Comparison of ENCODE assay signal across 9 mouse cellular contexts in the genomic region with DNA sequence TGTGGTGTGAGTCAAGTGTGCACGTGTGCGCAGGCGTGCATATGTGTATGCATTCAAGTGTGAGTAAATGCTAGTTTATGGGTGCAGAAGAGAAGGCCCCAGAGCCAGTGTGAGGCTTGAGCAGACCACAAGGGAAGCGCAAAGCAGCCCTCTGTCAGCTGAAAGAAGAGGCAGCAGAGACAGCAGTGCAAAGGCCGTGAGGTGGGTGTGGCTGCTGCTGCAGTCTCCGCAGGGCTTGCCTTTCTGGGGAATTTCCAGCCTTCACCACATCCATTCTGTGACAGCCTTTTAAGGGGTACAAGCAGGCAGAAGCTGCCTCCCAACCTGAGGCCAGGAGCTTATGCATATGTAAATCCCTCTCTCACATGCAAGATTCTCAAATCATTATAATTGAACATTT.
DNase-seq lines count a peak whose midpoint lies in the region; ATAC-seq and TF ChIP-seq lines count a peak whose summit lies in the region.
"Had no signal": no experiment of that assay in that cellular context is flagged by ENCODE, and none has a peak within 500 bp of the region (broad histone marks: within the 10 kb centered on the region; RNA-seq: fewer than 3 reads in every experiment).

No protein-coding gene starts in this region.

- DNase-seq in layer of hippocampus, adult 2 months (ENCODE audit: low spot score in 2 of 2): no peak
- DNase-seq in layer of hippocampus, adult 9-10 months (ENCODE audit: low spot score): no peak
- DNase-seq in R1 (ENCODE audit: low read depth, low spot score) (peak; percentile 10), adipocyte (ENCODE audit: low spot score) (no peak)
- DNase-seq in forebrain, postnatal 0 days: no peak
- DNase-seq in yolk sac, embryonic 10.5 days (ENCODE audit: low spot score): no peak
- DNase-seq: cerebellum, adult 9-11 months; lung, embryonic 14.5 days had no signal

- no peaks in the 10 kb centered on the region for H3K36me3 ChIP-seq in forebrain, postnatal 0 days (ENCODE audit: insufficient read depth)
- H3K36me3 ChIP-seq in neural tube, embryonic 13.5 days: no peaks in the 10 kb centered on the region

- no peaks in the 10 kb centered on the region for H3K27me3 ChIP-seq in forebrain, postnatal 0 days (ENCODE audit: insufficient read depth, low read length)
- H3K27me3 ChIP-seq in neural tube, embryonic 13.5 days: no peaks in the 10 kb centered on the region

- peak overlapping the region; percentile 36; the same call in 1 of the 2 replicates for H3K27ac ChIP-seq in layer of hippocampus, adult 2 months
- 0 out of 2 replicates have a peak overlapping the region, but pooled peaks have one; percentile 23 for H3K27ac ChIP-seq in forebrain, postnatal 0 days (ENCODE audit: low read depth, low read length)
- 0 out of 2 replicates have a peak overlapping the region, but pooled peaks have one; percentile 11 for H3K27ac ChIP-seq in neural tube, embryonic 13.5 days (replicated peaks)

- peak; percentile 30 for ATAC-seq in forebrain, postnatal 0 days
- ATAC-seq in neural tube, embryonic 13.5 days (ENCODE audit: low read depth): no peak

- H3K9me3 ChIP-seq in forebrain, postnatal 0 days (ENCODE audit: low read length): no peaks in the 10 kb centered on the region
- H3K9me3 ChIP-seq in neural tube, embryonic 13.5 days: no peaks in the 10 kb centered on the region

- WGBS in forebrain, postnatal 0 days: 57% methylated on average over 6 of the region's 6 CpGs
- 57% methylated on average over 6 of the region's 6 CpGs for WGBS in neural tube, embryonic 13.5 days

- H3K4me2 ChIP-seq in forebrain, postnatal 0 days (ENCODE audit: low read depth): no peak overlapping the region
- no peak overlapping the region for H3K4me2 ChIP-seq in neural tube, embryonic 13.5 days
- H3K4me2 ChIP-seq: lung, embryonic 14.5 days had no signal

- H3K4me1 ChIP-seq in forebrain, postnatal 0 days (ENCODE audit: insufficient read depth): no peaks in the 10 kb centered on the region
- peaks cover 21% of the 10 kb centered on the region for H3K4me1 ChIP-seq in neural tube, embryonic 13.5 days (replicated peaks)

- no peak overlapping the region for H3K4me3 ChIP-seq in layer of hippocampus, adult 2 months
- no peak overlapping the region for H3K4me3 ChIP-seq in forebrain, postnatal 0 days (ENCODE audit: low read depth, low read length)
- H3K4me3 ChIP-seq in neural tube, embryonic 13.5 days: no peak overlapping the region

- no peak for TF ChIP-seq CTCF in layer of hippocampus, adult 2 months (conservative IDR thresholded peaks at IDR 0.05)
- no peak for TF ChIP-seq CTCF in forebrain, postnatal 0 days (IDR thresholded peaks at IDR 0.05; ENCODE audit: low read depth)

- H3K9ac ChIP-seq in forebrain, postnatal 0 days: no peak overlapping the region
- H3K9ac ChIP-seq in neural tube, embryonic 13.5 days: no peak overlapping the region
- H3K9ac ChIP-seq: lung, embryonic 14.5 days had no signal
